Mouse (Mus musculus) left cerebral cortex, adult 18-20 months (tissue): ENCODE data around the gene Unk. TPM values are rescaled to one million over a fixed set of nuclear protein-coding genes. Genes with fewer than 3 reads are reported as not detected.
A peak's percentile ranks its signal among the peaks of the same experiment; 100 is the strongest.

Source experiments
- DNase-seq, 2 experiments: peaks; one replicate each; pipeline ENCODE4 v3.0.0; 2021 to 2022; ENCODE audit warnings: low spot score in 2 of 2, mixed read lengths in 1 of 2
- long read RNA-seq, 2 experiments: library from polyadenylated mRNA; stranded (forward); transcript quantifications; one replicate each; pipeline ENCODE4 v2.0.0; 2021
- total RNA-seq, 2 experiments: library from RNA; stranded (reverse); gene quantifications; 2 replicates each; pipeline ENCODE4 v1.2.3; 2021

Gene Unk
- total RNA-seq, result 10 to 100 TPM; 21.8 to 22.3 TPM
- long read RNA-seq, experiment 1, partial matches to known transcripts, result 13 of 22 reads
- long read RNA-seq, experiment 1, other reads (novel, unspliced or antisense), result 1 of 22 reads
- long read RNA-seq, experiment 2, partial matches to known transcripts, result 13 of 24 reads
- long read RNA-seq, experiment 2, other reads (novel, unspliced or antisense), result 4 of 24 reads

DNA sequence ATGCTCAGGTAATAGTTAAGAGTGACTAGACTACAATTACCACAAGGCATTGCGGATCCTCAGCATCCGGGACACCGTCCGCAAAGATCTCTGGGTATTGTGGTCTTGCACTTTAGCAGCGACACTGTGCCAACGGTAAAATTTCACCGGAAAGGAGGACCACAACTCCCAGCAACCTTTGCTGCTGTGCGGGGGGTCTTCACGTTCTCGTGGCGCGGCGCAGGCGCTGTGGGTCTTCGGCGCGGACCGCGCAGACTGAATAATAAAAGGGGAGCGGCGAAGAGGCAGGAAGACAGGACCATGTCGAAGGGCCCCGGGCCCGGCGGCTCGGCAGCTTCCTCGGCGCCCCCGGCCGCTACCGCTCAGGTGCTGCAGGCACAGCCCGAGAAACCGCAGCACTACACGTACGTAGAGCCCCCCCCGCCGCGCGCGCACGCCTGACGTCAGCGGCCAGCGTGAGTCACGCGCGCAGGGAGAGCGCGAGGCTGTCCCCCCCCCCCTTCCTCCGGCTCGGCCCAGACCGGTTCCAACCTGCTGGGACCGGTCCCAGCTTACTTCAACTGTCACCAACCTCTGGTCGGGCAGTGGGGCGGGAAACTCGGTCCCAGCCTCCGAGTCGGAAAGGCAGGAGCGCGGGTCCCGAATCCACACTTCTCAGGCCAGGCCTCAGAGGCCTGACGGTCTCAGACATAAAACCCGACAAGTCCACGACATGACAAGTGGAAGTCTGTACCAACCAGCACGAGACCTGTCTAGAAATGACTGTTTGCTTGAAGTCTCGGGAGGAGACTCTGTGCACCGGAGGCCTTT is at the start of gene Unk:
Gene Unk, plus strand, starts transcription at position 235 of the 810 bp plus-strand sequence.
- DNase-seq, result peak; percentile 96 to 97

DNA sequence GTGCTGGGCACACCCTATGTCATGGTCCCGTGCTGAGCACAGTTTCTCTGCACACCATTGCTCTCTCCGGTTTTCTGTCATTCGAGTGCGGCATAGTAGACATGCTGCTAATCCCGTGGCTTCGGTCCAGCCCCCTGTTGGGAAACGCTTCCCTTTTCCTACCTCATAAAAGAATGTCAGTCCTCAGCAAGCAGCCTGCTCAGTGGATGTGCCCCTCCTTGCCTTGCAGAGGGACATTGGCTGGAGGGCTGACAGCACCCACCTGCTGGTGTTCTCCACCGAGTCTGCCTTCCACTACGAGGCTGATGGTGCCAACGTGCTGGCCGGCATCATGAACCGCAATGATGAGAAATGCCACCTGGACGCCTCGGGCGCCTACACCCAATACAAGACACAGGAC is 47.6 kb upstream of the Unk start:
- no peak for DNase-seq

DNA sequence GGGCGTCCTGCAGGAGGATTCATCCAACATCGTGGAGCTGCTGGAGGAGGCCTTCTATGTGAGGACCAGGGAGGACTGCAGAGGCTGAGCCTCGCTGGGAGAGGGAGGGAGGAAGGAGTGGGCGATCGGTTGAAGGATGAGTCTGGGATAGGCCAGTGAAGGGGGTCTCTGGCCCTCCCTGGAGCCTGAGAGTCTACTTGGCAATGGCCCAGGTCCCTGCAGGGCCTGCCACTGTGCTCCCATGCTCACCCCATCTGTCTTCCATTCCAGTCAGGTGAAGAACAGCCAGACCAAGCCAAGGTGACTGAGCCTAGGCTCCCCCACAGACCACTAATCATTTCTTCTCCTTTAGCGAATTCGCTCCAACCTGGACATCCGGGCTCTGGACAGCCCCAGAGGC is 46.8 kb upstream of the Unk start:
- DNase-seq, result no peak

DNA sequence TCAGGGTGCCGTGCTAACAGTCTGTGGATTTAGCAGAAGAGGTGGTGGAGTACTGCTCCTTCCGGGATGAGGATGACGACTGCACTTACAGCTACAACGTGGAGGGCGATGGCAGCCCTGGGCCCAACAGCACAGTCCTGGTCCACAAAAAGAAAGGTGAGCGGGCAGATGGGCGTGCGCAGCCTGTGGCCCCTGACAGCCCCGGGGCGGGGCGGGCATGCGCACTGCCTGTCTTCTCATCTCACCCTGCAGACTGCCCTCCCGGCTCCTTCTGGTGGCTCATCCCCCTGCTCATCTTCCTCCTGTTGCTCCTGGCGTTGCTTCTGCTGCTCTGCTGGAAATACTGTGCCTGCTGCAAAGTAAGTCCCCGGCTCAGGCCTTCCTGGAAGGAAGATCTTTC is 40.4 kb upstream of the Unk start:
- no peak for DNase-seq

DNA sequence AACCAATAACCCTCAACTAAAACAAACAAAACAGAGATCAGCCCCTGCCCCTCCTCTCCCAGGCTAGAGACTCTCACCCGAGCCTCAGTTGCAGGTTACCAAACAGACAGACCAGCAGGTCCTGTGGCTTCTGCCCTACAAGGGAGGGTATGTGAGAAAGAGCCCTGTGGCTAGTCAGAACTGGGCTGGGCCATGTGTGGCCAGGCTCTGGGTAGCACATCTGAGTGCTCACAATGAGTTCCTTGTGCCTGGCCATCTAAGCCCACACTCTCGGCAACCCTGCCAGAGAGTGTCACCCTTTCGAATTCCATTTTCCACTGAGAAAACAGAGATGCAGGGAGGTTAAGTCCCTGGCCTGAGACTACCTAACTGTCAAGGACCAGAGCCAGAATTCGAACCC is 38.0 kb upstream of the Unk start:
- no peak for DNase-seq

DNA sequence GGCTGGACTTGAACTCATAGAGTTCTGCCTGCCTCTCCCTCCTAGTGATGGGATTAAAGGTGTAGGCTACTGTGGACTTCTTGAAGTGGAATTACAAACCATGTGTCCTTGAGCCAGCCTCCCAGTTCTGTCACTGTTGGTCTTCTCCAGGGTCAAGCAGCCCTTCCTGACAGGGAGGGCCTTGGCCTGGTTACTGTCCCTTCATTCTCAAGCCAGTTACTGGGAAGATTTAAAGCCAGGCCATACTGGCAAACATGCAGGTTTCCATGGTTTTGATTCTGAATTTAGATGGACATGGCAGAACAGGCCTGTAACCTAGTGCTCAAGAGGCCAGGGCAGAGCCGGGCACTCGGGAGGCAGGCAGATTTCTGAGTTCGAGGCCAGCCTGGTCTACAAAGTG is 34.9 kb upstream of the Unk start:
- DNase-seq, result no peak

DNA sequence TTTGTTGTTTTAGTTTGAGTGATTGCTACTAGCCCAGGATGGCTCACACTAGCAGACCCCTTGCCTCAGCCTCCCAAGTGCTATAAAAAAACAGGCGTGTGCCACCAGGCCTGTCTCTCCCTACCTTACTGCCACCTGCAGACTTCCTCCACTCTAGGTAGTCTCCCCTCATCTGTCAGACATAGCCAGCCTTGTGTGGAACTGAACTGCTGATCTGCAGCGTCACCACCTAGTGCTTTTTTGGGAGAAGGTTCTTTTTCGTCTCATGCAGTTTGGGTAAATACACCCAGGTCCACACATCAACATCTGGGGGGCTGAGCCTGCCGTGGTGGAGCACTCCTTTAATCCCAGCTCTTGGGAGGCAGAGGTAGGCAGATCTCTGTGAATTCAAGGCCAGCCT is 33.1 kb upstream of the Unk start:
- no peak for DNase-seq

DNA sequence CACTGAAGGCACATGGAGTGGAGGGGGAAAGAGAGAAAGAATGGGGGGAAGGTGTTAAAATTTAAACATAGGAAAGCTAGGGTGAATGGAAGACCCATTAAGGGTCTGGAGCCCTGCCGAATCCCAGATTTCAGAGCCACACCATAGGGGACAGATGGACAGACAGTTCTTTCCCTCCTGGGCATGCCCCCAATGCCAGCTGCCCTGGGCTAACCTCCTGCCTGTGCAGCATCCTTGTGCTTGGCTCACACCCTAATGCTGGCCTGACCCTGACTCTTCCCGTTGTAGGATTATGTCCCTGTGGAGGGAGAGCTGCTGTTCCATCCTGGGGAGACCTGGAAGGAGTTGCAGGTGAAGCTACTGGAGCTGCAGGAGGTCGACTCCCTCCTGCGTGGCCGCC is 32.5 kb upstream of the Unk start:
- no peak for DNase-seq

DNA sequence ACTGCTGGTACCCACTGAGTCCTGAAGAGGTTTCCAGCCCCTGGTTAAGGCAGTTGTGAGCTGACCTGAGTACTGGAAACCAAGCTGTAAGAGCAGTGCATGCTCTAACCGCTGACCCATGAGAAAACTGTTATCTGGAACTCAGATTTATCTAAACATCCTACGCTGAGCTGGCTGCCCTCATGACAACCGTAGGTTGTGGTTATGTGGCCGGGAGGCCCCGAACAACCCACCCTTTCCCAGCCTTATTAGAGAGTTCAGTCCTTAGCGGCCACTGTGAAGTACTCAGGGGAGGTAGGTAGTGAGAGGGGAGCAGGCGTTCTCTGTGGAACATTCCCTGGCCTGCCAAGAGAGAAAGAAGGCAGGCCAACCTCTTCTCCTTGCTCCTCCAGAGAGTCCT is 31.1 kb upstream of the Unk start:
- DNase-seq, result no peak

DNA sequence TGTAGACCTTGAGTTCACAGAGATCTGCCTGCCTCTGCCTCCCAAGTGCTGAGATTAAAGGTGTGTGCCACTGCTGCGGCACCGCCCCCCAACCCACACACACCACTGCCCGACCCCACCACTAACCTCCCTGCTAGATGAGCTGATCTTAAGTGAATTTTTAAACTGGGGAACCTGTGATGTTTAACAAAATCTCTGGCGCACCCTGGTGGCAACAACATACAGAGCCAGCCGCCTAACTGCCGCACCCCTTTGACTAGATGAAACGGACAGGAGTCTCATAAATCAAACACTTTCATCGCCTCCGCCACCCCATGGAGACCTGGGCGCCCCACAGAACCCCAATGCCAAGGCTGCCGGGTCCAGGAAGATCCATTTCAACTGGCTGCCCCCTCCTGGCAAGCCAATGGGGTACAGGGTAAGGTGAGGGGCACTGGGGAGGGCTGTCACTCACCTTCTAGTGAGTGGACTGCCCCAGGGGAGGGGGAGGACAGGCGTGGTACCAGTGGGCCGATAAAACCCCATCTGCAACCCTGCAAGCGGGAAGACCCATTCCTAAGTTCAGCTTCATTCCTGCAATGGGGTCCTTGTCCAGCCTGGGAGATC is 30.5 kb upstream of the Unk start:
- peak; percentile 66 to 79 for DNase-seq

DNA sequence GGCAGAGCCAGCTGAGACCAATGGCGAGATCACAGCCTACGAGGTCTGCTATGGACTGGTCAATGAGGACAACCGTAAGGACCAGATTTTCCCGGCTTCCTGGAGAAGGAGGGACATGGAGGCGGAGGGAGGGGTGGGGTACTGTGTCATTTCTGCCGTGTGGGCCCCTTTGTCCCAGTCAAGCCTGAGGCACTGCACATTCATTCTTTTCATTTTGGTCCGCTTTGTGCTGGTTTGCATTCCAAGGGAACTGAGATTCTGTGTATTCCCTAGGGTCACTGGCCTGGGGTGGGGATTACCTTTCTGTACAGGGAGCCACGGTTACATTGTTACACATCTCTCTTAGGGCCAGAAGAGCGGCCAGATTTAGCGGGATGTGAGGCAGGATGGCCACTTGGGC is 29.5 kb upstream of the Unk start:
- no peak for DNase-seq

DNA sequence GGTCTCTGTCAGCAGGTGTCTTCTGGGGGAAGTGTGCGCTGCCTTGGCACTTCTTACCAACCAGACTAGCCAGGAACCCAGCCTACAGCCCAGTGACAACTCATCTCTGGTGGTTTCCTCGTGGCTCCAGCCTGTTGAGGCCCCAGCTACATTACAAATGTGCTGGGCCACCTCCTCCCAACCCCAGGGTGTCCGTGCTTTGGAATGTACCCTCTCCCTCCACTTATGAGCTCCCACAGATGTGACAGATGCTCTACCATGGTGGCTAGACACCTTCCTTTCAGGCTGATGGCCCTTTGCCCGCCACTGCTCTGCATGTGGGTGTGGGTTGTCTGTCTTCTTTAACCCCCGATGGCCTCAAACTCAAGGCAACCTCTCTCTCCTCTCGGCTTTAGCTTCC is 28.4 kb upstream of the Unk start:
- DNase-seq, result no peak

DNA sequence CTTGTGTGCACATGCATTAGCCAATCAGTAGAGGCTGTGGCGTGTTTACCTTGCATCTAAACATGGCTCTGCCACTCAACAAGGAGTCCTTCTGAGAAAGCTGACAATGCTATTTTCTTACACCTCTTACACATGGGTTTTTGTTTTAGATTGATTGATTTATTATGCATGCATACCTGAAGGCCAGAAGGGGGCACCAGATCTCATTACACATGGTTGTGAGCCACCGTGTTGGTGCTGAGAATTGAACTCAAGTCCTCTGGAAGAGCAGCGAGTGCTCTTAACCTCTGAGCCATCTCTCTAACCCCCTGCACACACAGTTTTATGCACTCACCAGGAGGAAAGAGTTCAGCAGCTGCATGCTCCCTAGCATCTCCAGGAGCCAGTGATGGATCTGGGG is 27.2 kb upstream of the Unk start:
- DNase-seq, result no peak

DNA sequence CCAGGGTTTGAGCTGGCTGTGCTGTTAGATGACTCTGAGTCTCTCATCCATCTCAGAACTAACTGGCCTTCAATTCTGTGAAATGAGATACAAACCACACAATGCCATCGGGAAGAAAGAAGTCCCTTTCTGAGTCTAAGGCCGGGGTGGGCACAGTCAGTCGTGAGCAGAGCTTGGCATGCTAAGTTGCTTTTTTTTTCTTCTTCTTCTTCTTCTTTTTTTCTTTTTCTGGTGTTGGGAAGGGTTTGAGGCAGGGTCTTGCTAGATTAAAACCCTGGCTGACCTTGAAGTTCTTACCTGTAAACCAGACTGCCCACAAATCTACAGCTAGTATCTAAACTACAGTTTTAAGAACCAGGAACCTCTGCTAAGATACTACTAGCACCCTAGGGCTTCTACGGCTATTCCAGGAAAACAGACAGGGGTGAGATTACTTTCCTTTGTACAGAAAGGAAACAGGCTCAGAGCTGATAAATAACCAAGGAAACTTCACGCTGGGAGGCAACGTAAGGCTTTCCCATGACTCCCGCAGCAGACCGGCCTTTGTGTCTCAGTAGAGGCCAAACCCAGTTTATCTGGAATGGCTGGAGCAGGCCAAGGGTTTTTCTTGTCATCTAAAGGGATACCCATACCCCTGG is 25.8 kb upstream of the Unk start:
- no peak for DNase-seq

DNA sequence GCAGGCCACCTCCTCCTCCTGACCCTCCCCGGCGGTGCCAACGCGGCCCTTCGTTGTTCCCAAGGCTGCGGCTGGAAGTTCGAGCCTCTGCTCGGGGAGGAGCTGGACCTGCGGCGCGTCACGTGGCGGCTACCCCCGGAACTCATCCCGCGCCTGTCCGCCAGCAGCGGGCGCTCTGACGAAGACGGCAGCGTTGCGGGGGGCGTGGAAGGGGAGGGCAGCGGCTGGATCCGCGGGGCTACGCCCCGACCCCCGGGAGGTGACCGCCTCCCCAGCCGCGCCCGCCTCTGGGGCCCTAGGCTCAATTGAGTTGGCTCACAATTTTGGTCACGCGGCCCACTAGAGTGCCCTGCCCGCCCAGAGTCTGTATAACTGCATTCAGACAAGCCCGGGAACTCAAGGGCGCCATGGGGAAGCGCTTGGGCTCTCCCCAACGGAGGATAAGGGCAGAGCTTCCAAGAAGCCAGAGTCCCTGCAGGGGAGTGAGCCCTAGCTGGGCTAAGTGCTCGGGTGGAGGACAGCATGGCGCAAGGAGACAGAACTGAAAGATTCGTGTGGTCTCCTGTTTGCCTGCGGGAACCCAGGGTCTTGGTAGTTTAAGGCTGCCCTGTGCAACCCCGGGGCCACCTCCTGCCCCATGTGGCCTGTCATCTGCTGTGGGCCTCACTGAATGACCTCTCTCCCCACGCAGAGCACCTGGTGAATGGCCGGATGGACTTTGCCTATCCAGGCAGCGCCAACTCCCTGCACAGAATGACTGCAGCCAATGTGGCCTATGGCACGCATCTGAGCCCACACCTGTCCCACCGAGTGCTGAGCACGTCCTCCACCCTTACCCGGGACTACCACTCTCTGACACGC is 25.1 kb upstream of the Unk start:
- peak; percentile 60 to 63 for DNase-seq

DNA sequence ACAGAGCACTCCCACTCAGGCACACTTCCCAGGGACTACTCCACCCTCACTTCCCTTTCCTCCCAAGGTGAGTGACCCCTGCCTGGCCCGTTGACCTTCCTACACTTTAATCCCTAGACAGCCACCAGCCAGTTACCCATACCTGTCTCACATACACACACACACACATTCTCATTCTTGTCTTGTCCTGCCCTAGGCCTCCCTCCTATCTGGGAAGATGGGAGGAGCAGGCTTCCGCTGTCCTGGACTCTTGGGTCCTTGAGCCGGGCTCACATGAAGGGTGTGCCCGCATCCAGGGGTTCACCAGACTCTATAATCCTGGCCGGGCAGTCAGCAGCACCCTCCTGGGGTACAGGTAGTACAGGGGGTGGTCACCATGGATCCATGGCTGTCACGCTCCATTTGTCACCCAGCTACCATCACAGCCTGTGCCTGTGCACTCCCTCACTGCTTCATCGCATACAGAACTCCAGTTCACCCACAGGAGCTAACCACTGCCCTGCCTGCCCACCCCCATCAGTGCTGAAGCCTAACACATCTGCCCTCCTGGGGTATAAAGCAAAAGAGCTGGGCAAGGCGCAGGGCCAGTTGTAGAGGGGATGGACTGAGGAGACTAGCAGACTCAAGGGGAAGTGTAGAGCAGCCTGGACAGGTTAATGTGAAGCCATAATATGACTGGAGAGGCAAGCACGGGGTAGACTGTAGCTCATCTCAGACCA is 24.3 kb upstream of the Unk start:
- DNase-seq, result no peak

DNA sequence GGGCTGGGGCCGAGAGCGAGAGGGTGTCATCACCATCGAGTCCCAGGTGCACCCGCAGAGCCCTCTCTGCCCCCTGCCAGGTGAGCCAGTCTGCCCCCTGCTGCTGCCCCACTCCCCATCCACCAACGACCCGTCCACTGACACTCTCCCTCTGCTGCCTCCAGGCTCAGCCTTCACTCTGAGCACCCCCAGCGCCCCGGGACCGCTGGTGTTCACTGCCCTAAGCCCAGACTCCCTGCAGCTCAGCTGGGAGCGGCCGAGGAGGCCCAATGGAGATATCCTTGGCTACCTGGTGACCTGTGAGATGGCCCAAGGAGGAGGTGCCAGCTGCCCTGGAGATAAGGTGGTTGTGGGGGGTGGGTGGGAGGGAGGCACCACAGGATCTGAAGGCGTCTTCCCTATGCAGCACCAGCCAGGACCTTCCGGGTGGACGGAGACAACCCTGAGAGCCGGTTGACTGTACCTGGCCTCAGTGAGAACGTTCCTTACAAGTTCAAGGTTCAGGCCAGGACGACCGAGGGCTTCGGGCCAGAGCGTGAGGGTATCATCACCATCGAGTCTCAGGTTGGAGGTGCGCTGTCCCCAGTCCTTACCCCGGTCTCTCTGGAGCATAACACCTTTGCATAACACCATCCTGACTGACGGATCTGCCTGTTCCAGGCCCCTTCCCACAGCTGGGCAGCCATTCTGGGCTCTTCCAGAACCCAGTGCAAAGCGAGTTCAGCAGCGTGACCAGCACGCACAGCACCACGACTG is 22.8 kb upstream of the Unk start:
- no peak for DNase-seq

DNA sequence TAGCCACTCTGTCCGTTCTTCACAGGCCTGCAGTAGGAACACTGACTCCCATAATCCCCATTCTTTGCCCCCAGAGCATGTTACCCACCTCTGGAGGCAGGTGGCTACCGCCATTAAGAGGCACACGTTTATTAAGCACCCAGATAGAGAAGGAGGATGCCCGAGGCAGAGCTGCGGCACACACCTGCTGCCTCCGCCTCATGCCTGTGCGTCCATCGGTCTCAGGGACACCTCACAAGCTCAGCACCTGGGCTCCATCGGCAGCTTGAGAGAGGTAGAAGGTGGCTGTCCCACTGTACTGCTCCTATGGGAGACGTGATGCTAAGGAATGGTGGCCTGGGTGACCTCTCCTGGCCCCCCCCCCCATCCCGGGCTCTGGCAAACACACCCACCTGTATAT is 21.7 kb upstream of the Unk start:
- no peak for DNase-seq

DNA sequence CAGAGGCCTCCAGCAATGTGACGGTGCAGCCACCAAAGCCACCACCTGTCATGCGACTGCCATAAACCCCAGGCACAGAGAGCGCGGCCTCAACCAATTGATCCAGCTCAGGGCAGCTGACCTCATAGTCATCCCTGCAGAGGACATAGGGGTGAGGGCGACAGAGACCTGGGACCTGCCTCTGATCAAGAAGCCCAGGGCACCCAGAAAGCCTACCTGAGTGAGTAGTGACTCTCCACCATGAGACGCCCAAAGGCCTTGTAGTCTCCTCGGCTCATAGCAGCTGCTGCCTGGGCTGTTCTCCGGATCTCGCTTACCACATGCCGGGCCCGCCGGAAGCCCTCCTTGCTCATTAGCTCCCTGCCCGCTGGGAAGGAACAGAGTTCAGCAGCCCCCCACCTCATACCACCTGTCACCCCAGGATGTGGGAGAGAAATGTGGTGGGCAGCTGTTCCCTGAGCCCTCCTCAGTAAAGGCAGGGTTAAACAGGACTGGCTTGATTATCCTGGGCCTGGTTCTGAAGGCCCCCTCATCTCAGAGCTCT is 21.2 kb upstream of the Unk start:
- DNase-seq, result no peak

DNA sequence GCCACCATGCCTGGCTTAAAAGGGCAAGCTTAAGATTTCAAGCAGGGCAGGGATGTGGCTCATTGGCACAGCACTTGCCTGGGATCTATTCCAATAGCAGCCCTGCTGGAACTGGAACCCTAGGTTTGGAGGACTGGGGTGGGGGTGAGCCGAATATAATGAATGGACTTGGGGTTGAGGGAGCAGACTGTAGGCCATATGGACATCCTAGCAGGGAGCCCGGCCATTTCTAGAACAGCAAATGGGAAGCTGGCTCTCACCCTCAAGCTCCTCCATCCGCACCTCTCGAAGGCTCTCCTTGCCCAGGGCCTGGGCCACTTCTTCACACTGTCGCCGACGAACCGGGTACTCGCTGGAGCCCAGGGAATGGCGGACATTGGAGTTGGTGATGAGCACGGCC is 20.5 kb upstream of the Unk start:
- DNase-seq, result no peak
